Mouse (Mus musculus) intestine, embryonic 14.5 days (tissue): Measurements from ENCODE around the gene D6Ertd527e. TPM values are rescaled to one million over a fixed set of nuclear protein-coding genes. Genes with fewer than 3 reads are reported as not detected.
"Not testable (repeated sequence)": the region's sequence is repeated elsewhere in the genome, so short reads cannot be mapped to it uniquely, and the experiment has no call there.

Experiments used
- ATAC-seq: fragments of 200-750 bp; cut with Nextera tagmentation; replicated peaks from 2 replicates; pipeline ENCODE4 v1.8.0; 2017; ENCODE audit warnings: low read depth, moderate number of reproducible peaks, moderate TSS enrichment, moderate library complexity; ENCODE audit not compliant: low FRiP score, low TSS enrichment
- DNase-seq: peaks from one replicate; pipeline ENCODE4 v3.0.0-alpha.2; 2018; ENCODE audit warnings: low spot score
- H3K27ac ChIP-seq: fragments of 300-500 bp; sonication (generic); 2 replicates; pipeline ENCODE4 v1.5.1; 2014; ENCODE audit warnings: low read depth, mild to moderate bottlenecking, control low read depth
- H3K27me3 ChIP-seq: fragments of 300-500 bp; sonication (generic); replicated peaks from 2 replicates; pipeline ENCODE4 v1.6.1; 2014; ENCODE audit warnings: low read length, control low read depth; ENCODE audit not compliant: control insufficient read depth, insufficient read depth
- H3K36me3 ChIP-seq: fragments of 300-500 bp; sonication (generic); 2 replicates; pipeline ENCODE4 v1.6.1; 2014; ENCODE audit warnings: low read length, control low read depth; ENCODE audit not compliant: control insufficient read depth, insufficient read depth
- H3K4me1 ChIP-seq: fragments of 300-500 bp; sonication (generic); replicated peaks from 2 replicates; pipeline ENCODE4 v1.6.1; 2014; ENCODE audit warnings: low read length, control low read depth, mixed read lengths; ENCODE audit not compliant: control insufficient read depth, insufficient read depth
- H3K4me2 ChIP-seq: fragments of 300-500 bp; sonication (generic); 2 replicates; pipeline ENCODE4 v1.6.1; 2014; ENCODE audit warnings: low read length
- H3K4me3 ChIP-seq: fragments of 300-500 bp; sonication (generic); 2 replicates; pipeline ENCODE4 v1.5.1; 2014; ENCODE audit warnings: low read depth, low read length, control low read depth, mixed read lengths
- H3K9ac ChIP-seq: fragments of 300-500 bp; sonication (generic); 2 replicates; pipeline ENCODE4 v1.6.1; 2014; ENCODE audit warnings: mild to moderate bottlenecking, low read length
- H3K9me3 ChIP-seq: fragments of 300-500 bp; sonication (generic); 2 replicates; pipeline ENCODE4 v1.6.1; 2016; ENCODE audit warnings: low read length, control low read depth; ENCODE audit not compliant: control insufficient read depth
- WGBS: fragments of 180-500 bp; shearing (Covaris S2); extraction: QIAGEN DNeasy Blood & Tissue Kit; methylation state at CpG from one replicate; pipeline ENCODE4 v1.1.7; 2014; 5-methylcytosine and 5-hydroxymethylcytosine counted together
- polyA plus RNA-seq: library from polyadenylated mRNA; unstranded; fragments of >200 nt; fragmentation: Nextera tagmentation; extraction: Ambion mirVana; gene quantifications from 2 replicates; pipeline ENCODE4 v1.2.1, GENCODE M21; 2014

Gene D6Ertd527e
- polyA plus RNA-seq, 1 experiment from 2014 or later = 0.61 TPM

DNA sequence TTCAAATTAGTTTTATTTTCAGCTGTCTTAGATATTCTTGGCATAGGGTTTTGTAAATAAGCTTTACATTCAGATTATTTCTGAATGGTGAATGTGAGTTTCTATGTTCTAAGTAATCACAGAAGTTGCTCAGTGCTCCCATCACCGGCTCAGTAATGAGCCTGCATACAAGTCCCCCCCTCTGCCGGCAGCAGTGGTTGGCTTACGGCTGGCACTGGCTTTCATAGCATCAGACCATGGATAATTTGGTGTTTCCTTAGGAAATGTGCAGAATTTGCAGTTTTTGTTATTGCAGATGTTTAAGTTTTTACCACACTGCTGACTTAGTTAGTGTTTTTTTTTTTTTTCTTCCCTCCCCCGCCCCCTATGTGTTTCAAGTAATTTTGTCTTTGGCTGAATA lies 25.1 kb upstream of the D6Ertd527e start:
- DNase-seq = no peak
- Histone ChIP-seq H3K36me3 (peaks cover 81% of the 10 kb centered on the region), H3K4me2 (no peak overlapping the region)

DNA sequence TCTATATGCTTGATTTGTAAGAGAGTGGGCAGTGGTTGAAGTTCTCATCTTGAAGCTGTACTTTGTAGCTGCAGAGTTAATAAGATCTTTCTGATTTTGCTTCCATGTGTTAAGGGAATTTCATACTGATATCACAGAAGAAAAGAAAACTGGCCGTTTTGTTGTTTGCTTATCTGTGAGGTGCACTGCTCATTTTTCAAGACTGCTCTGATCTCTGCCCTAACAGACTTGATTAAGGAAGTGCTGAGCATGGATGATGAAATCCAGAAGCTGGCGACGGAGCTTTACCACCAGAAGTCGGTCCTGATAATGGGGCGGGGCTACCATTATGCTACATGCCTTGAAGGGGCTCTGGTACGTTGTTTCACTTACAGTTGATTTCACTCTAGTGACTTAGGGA lies 19.5 kb upstream of the D6Ertd527e start:
- Histone ChIP-seq H3K27ac (no peak overlapping the region), H3K27me3 (no peaks in the 10 kb centered on the region), H3K4me3 (no peak overlapping the region), H3K4me1 (no peaks in the 10 kb centered on the region), H3K9ac (no peak overlapping the region), H3K36me3 (peaks cover 95% of the 10 kb centered on the region), H3K9me3 (no peaks in the 10 kb centered on the region), H3K4me2 (no peak overlapping the region)
- DNase-seq = no peak
- WGBS = 63% methylated on average over 6 of the region's 6 CpGs
- no peak for ATAC-seq

More for the DNA sequence above, 25.1 kb upstream of the D6Ertd527e start:
- WGBS = 90% methylated on average over 4 of the region's 4 CpGs
- H3K27me3 ChIP-seq = no peaks in the 10 kb centered on the region
- H3K9me3 ChIP-seq = no peaks in the 10 kb centered on the region
- ATAC-seq = no peak
- no peak overlapping the region for H3K27ac ChIP-seq
- no peak overlapping the region for H3K9ac ChIP-seq
- H3K4me3 ChIP-seq = no peak overlapping the region
- no peaks in the 10 kb centered on the region for H3K4me1 ChIP-seq

DNA sequence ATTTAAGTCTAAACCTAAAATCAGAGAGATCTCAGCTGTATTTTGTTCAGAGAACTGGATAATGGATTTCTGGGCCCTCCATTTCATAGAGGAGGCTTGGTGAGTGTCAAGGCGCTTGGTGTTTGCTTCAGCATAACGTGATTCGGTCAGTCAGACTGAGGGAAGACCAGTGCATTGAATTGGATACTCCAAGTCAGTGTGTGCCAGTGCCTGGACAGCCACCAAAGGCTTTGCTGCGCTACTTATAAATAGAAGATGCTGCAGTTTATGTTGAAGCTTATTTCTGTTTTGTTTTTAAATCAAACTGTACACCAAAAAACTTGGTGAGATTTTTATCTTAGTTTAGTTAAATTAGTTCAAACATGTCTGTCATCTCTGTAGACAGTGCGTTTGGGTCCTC lies 16.2 kb upstream of the D6Ertd527e start:
- no peak for DNase-seq
- H3K4me3 ChIP-seq = no peak overlapping the region
- H3K4me1 ChIP-seq = no peaks in the 10 kb centered on the region
- 96% methylated on average over 5 of the region's 5 CpGs for WGBS
- H3K9ac ChIP-seq = no peak overlapping the region
- H3K9me3 ChIP-seq = no peaks in the 10 kb centered on the region
- H3K27ac ChIP-seq = no peak overlapping the region
- H3K36me3 ChIP-seq = peaks cover 74% of the 10 kb centered on the region
- no peaks in the 10 kb centered on the region for H3K27me3 ChIP-seq
- no peak for ATAC-seq
- no peak overlapping the region for H3K4me2 ChIP-seq

DNA sequence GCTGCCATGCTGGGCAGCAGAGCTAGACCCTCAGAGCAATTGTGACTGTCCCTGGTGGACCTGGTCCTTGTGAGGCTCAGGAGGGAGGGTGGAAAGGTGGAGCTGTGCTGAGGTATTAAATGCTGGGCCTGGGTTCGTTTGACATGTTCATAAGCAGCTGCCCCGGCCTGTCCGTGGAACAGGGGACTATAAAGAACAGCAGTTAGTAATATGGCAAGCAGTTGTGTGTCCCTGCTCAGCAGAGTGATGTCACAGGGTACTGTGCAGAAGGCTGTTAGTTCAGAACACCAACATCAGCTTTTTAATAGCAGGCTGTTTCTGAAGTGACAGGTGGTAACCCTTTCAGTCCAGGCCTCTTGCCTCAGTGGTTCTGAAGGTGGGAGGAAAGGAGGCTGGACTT lies 13.7 kb upstream of the D6Ertd527e start:
- H3K9me3 ChIP-seq = no peaks in the 10 kb centered on the region
- DNase-seq (no peak), ATAC-seq (no peak)
- H3K36me3 ChIP-seq = peaks cover 50% of the 10 kb centered on the region
- no peak overlapping the region for H3K4me2 ChIP-seq
- no peak overlapping the region for H3K9ac ChIP-seq
- H3K4me3 ChIP-seq = no peak overlapping the region
- WGBS = 80% methylated on average over 3 of the region's 3 CpGs
- H3K27ac ChIP-seq = no peak overlapping the region
- no peaks in the 10 kb centered on the region for H3K4me1 ChIP-seq
- H3K27me3 ChIP-seq = no peaks in the 10 kb centered on the region

DNA sequence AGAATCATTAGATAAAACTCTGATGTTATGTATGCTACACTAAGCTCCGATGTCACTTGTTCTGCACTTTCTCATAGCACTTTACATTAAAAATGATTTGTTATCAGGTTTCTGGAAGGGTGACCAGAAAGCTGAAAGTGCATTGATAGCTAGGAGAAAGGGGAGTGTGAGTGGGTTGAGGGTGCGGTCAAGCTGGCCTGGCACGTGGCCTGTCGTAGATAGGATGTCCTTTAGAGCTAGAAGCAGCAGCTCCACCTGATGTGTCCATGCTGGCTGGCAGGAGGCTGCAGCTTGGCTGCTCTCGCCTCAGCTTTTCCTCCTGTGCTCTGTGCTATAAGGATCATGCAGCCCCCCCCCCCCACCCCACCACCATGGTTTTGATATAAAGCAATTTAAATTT lies 12.1 kb upstream of the D6Ertd527e start:
- Histone ChIP-seq H3K36me3 (peaks cover 36% of the 10 kb centered on the region), H3K4me1 (no peaks in the 10 kb centered on the region), H3K4me2 (no peak overlapping the region), H3K27ac (no peak overlapping the region), H3K27me3 (no peaks in the 10 kb centered on the region), H3K9me3 (no peaks in the 10 kb centered on the region), H3K4me3 (no peak overlapping the region), H3K9ac (no peak overlapping the region)
- 87% methylated on average over 5 of the region's 5 CpGs for WGBS
- ATAC-seq = no peak
- no peak for DNase-seq

DNA sequence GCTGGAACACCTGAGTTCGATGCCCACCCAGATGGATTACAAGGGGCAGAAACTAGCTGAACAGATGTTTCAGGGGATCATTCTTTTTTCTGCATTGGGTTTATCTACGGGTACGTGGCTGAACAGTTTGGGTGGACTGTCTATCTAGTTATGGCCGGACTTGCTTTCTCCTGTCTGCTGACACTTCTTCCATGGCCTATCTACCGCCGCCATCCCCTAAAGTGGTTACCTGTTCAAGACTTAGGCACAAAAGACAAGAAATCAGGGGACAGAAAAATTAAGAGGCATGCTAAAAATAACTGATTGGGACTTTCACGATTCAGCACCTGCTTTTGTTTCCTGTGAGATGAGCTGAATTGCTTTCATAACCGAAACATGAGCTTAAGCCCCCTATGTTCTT lies 10.9 kb upstream of the D6Ertd527e start:
- not testable (repeated sequence) for H3K27me3 ChIP-seq, H3K9me3 ChIP-seq, H3K4me2 ChIP-seq, H3K9ac ChIP-seq, ATAC-seq, H3K27ac ChIP-seq, H3K4me1 ChIP-seq, H3K4me3 ChIP-seq, DNase-seq
- peaks cover 25% of the 10 kb centered on the region for H3K36me3 ChIP-seq
- 91% methylated on average over 8 of the region's 8 CpGs for WGBS

DNA sequence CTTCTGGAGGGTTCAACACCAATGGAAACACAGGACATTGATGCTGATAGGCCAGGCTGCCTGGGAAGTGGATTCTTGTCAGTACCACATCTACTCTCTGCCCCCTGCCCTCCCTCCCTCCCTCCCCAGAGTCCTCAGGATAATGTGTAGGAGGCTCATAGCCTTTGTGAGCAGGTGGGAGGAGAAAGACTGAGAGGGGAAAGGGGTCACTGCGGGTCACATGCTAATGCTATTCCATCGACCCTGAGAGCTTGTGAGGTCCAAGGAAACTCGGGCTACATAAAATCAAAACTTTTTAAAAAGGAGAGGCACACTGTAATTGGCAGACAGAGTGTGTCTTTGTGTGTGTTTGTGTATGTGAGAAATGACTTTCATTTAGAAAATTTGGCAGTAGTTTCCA lies 5.3 kb upstream of the D6Ertd527e start:
- no peak overlapping the region for H3K4me3 ChIP-seq
- H3K9me3 ChIP-seq = no peaks in the 10 kb centered on the region
- H3K4me1 ChIP-seq = peaks cover 14% of the 10 kb centered on the region; the same call in 1 of the 2 replicates
- H3K27ac ChIP-seq = peak overlapping the region; percentile 61; the same call in 1 of the 2 replicates
- 23% methylated on average over 3 of the region's 3 CpGs for WGBS
- H3K4me2 ChIP-seq = no peak overlapping the region
- no peaks in the 10 kb centered on the region for H3K36me3 ChIP-seq
- H3K27me3 ChIP-seq = no peaks in the 10 kb centered on the region
- no peak for ATAC-seq
- H3K9ac ChIP-seq = no peak overlapping the region
- DNase-seq = no peak

DNA sequence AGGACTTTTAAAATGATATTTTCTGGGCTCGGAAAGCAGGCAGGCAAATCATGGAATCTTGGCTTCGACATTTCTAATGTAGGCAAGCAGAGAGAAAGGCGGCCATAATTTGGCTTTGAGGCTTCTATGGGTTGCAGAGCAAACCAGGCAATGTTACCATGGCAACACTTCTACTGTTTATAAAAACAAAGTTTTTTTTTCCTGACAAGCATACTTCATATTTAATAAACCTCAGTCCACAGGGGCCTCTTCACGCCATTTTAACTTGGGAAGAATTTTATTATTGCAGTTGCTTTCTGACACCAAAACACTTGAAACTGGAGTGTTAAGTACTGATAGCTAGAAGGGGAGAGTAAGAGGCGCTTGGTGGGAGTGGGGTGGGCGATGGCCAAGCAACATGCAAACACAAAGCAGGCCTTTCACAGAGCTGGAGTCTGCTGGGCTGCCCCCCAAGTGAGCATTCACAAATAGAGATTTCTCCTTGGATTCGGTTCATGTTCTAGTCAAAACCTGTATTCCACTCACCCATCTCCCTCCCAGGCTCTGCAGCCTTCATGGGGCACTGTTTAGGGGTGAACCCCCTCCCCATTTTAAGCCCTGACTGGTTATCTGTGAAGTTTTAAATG lies 4.8 kb upstream of the D6Ertd527e start:
- WGBS = 37% methylated on average over 7 of the region's 7 CpGs
- Histone ChIP-seq H3K4me3 (no peak overlapping the region), H3K4me1 (peaks cover 14% of the 10 kb centered on the region; the same call in 1 of the 2 replicates), H3K27me3 (no peaks in the 10 kb centered on the region), H3K9ac (no peak overlapping the region), H3K27ac (peak overlapping the region; percentile 61), H3K36me3 (no peaks in the 10 kb centered on the region), H3K9me3 (no peaks in the 10 kb centered on the region), H3K4me2 (no peak overlapping the region)
- peak; percentile 67 for DNase-seq
- no peak for ATAC-seq

DNA sequence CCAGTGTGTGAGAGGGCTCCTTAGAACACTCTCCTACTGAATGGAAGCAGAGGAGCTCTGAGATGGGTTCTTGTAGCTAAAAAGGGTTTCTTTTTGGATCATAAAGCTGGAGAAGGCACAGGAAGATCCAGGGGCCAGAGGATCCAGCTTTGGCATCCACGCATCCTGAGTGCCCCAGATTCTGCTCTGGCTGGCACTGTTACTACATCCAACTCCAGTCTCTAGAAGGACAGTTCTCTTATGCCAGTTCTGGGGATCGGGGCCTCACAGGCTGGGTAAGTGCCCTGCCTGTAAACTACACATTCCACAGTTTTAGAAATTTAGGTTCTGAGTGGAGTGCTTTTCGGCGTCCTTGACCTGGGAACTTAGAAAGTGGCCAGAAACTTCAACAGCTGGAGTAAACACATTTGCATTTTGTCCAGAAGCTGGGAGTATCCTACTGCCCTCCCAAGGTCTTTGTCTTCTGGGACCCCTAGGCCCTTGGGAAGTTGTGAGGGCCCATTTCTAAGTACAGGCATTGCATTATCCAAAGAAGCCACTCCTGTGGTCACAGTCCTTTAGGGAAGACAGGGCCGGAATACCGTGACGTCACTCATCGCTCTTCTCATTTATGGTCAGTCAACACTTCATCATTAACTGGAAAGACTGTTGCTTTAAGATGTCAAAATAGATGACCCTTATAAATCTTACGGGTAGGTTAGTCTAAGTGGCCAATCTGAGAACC lies 4.1 kb upstream of the D6Ertd527e start:
- no peak overlapping the region for H3K4me3 ChIP-seq
- H3K4me2 ChIP-seq = no peak overlapping the region
- H3K27me3 ChIP-seq = no peaks in the 10 kb centered on the region
- H3K9ac ChIP-seq = no peak overlapping the region
- DNase-seq (no peak), ATAC-seq (no peak)
- H3K9me3 ChIP-seq = no peaks in the 10 kb centered on the region
- 80% methylated on average over 9 of the region's 9 CpGs for WGBS
- H3K27ac ChIP-seq = peak overlapping the region; percentile 61
- H3K4me1 ChIP-seq = peaks cover 14% of the 10 kb centered on the region; the same call in 1 of the 2 replicates
- no peaks in the 10 kb centered on the region for H3K36me3 ChIP-seq
